Mouse (Mus musculus): ENCODE measurements around the gene Olfr761. TPM values are rescaled to one million over a fixed set of nuclear protein-coding genes. Genes with fewer than 3 reads are reported as not detected.
"Not testable (repeated sequence)": the region's sequence is repeated elsewhere in the genome, so short reads cannot be mapped to it uniquely, and the experiment has no call there.

The Olfr761 gene
- total RNA-seq (2021): not detected
- long read RNA-seq, experiment 1: 0 reads
- long read RNA-seq, experiment 2: 0 reads

GRCm38 (mm10) chr17:37952979-37953378 is at the start of gene Olfr761:
TSS of gene Olfr761 (minus strand) at chr17:37953079.
- DNase-seq: no peak
- Histone ChIP-seq H3K4me3 (no peak within 1 kb of the TSS), H3K27ac (no peak within 1 kb of the TSS)
- no peak for TF ChIP-seq CTCF (IDR thresholded peaks at IDR 0.05)
- intact Hi-C loops (cut with DNase I): no loop called here

- no peak for DNase-seq
- intact Hi-C loops (cut with DNase I): no loop called here
- no peak for TF ChIP-seq CTCF (IDR thresholded peaks at IDR 0.05)
- no peak overlapping the region for H3K27ac ChIP-seq
- no peak overlapping the region for H3K4me3 ChIP-seq
Observed at GRCm38 (mm10) chr17:37995635-37996307, 42.9 kb upstream of the Olfr761 start.

GRCm38 (mm10) chr17:37990453-37990961 is 37.6 kb upstream of the Olfr761 start:
- intact Hi-C loops (cut with DNase I): no loop called here
- Histone ChIP-seq H3K4me3 (no peak overlapping the region), H3K27ac (no peak overlapping the region)
- no peak for DNase-seq
- no peak for TF ChIP-seq CTCF (IDR thresholded peaks at IDR 0.05)

- TF ChIP-seq CTCF (IDR thresholded peaks at IDR 0.05): no peak
- intact Hi-C loops (cut with DNase I): no loop called here
- DNase-seq: no peak
Observed at GRCm38 (mm10) chr17:37973591-37973990, 20.7 kb upstream of the Olfr761 start.

GRCm38 (mm10) chr17:37920248-37920647 is 32.6 kb downstream of the Olfr761 start, which contains the start of gene Olfr128:
TSS of gene Olfr128 (plus strand) at chr17:37920548.
- no peak within 1 kb of the TSS for H3K4me3 ChIP-seq
- DNase-seq: no peak
- no peak for TF ChIP-seq CTCF (IDR thresholded peaks at IDR 0.05)
- intact Hi-C loops (cut with DNase I): no loop called here
- no peak within 1 kb of the TSS for H3K27ac ChIP-seq

More at GRCm38 (mm10) chr17:37973591-37973990, 20.7 kb upstream of the Olfr761 start:
- Histone ChIP-seq H3K4me3 (no peak overlapping the region), H3K27ac (no peak overlapping the region)

- intact Hi-C loops (cut with DNase I); DNase-seq; H3K27ac ChIP-seq; H3K4me3 ChIP-seq: not testable (repeated sequence)
Observed at GRCm38 (mm10) chr17:37906821-37907220, 46.1 kb downstream of the Olfr761 start.

Other genes with a start within 250 kb of the Olfr761 start
- gene Olfr120, start 231.3 kb downstream of the Olfr761 start, total RNA-seq (2021): not detected
- not detected for gene Olfr121, start 204.2 kb downstream of the Olfr761 start, total RNA-seq (2021)
- gene Olfr122, start 184.5 kb downstream of the Olfr761 start, total RNA-seq (2021): not detected
- gene Olfr123, start 159.6 kb downstream of the Olfr761 start, total RNA-seq (2021): not detected
- not detected for gene Olfr124, start 153.2 kb downstream of the Olfr761 start, total RNA-seq (2021)
- gene Olfr125, start 120.1 kb downstream of the Olfr761 start, total RNA-seq (2021): not detected
- gene Olfr126, start 105.6 kb downstream of the Olfr761 start, total RNA-seq (2021): not detected
- not detected for gene Olfr127, start 52.6 kb downstream of the Olfr761 start, total RNA-seq (2021)
- gene Olfr128, start 32.5 kb downstream of the Olfr761 start, total RNA-seq (2021): not detected
- gene Olfr129, start 107.0 kb upstream of the Olfr761 start, total RNA-seq (2021): not detected
- not detected for gene Olfr130, start 110.8 kb upstream of the Olfr761 start, total RNA-seq (2021)
- gene Olfr131, start 135.6 kb upstream of the Olfr761 start, total RNA-seq (2021): not detected
- gene Olfr132, start 181.4 kb upstream of the Olfr761 start, total RNA-seq (2021): not detected
- gene Olfr133, start 192.2 kb upstream of the Olfr761 start, total RNA-seq (2021): not detected
- gene Olfr134, start 218.3 kb upstream of the Olfr761 start, total RNA-seq (2021): not detected